Mouse (Mus musculus): ENCODE measurements around the gene Scgb2b11.
"Not testable (repeated sequence)": the region's sequence is repeated elsewhere in the genome, so short reads cannot be mapped to it uniquely, and the experiment has no call there.

Gene Scgb2b11

GRCm38 (mm10) chr7:32211045-32211444, at the start of gene Scgb2b11:
Scgb2b11 (minus strand) TSS chr7:32211145.
- DNase-seq (ENCODE audit: low spot score), result not testable (repeated sequence)

- not testable (repeated sequence) for DNase-seq (ENCODE audit: low spot score)
Measured at GRCm38 (mm10) chr7:32222540-32222939, 11.6 kb upstream of the Scgb2b11 start, which contains the start of gene Scgb1b11. Scgb1b11 (plus strand) TSS chr7:32222840.

Data from urinary bladder, postnatal 14 days (tissue).